Mouse (Mus musculus) left cerebral cortex, adult 18-20 months (tissue): ENCODE data around the gene Rbfox1. TPM values are rescaled to one million over a fixed set of nuclear protein-coding genes. Genes with fewer than 3 reads are reported as not detected.
A peak's percentile ranks its signal among the peaks of the same experiment; 100 is the strongest.

Experiments
- DNase-seq, 2 experiments: peaks; one replicate each; pipeline ENCODE4 v3.0.0; 2021 to 2022; ENCODE audit warnings: low spot score in 2 of 2, mixed read lengths in 1 of 2
- total RNA-seq, 2 experiments: library from RNA; stranded (reverse); gene quantifications; 2 replicates each; pipeline ENCODE4 v1.2.3; 2021

Rbfox1 gene
- total RNA-seq, 2 experiments from 2014 or later, result 309 to 311 TPM

- DNase-seq, result no peak
Measured at GRCm38 (mm10) chr16:6584700-6585099, 699.5 kb downstream of the Rbfox1 start.

DNA sequence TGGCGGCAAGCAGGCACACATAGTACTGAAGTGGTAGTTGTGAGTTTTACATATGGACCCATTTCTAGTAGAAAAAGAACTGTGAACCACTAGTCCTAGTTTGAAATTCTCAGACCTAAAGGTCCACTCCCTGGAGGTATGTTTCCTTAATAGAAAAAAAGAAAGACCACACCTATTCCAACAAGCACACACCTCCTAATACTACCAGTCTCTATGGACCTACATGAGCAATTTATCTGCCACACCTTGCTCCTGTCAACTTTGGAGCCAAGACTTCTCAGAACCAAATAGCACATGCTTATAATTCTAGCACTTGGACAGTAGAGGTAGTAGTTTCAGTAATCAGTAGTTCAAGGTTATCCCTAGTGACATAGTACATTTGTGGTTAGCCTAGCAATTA, 700.0 kb downstream of the Rbfox1 start:
- no peak for DNase-seq

DNA sequence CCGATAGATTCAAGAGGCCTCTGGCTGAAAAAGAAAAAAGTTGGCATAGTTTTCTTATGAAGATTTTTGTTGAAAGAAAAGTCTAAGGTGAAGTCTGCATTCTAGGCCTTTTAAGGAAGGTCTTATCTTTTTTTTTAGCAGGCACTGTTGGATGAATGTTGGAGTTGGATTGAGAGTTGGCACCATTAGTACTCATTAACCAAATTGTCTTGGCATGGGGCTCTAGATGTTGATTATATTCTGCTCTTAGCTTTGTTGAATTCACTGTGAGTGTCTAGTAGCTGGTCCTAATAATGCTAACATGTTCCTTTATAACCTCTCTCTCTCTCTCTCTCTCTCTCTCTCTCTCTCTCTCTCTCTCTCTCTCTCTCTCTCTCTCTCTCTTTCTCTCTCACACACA, 731.4 kb downstream of the Rbfox1 start:
- DNase-seq, result no peak

DNA sequence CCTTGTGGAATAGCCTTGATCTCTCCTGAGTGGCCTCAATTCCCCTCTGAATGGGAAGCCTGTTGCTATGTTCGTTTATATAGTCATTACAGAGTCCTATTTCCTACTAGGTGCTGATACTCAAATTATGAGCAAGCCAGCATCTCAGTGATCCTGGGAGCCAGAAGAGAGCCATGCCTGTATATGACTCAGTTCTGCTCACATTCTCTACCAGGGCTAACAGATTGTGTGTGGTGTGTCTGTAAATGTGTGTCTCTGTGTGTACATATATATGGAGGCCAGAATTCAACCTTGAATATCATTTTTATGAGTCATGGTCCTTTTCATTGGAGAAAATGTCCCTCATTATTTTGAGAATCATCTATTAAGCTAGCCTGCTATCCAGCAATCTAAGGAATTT, 755.2 kb downstream of the Rbfox1 start:
- no peak for DNase-seq

- no peak for DNase-seq
Measured at GRCm38 (mm10) chr16:6646941-6647340, 761.8 kb downstream of the Rbfox1 start.

DNA sequence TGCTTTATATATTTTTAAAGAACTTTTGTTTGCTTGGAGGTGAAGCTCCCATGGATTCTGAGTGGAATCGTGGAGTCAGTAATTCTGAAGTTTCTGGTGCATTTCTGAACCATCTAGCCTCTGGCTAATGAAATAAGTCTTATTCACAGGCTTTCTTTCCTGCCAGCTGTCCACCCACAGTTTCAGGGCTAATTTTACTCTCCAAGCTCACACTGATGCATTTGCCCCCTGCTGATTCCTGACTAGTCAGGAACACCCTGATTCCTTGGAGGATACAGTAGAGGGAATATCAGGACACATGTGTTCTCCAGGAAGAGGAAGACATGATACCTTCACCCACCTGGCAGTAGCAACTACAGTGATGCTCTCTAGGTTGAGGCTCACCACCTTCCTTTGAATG, 763.6 kb downstream of the Rbfox1 start:
- DNase-seq, result peak; percentile 12 to 40

- DNase-seq, result no peak
Measured at GRCm38 (mm10) chr16:6658594-6658993, 773.4 kb downstream of the Rbfox1 start.

GRCm38 (mm10) chr16:6686076-6686757, 801.1 kb downstream of the Rbfox1 start:
- no peak for DNase-seq

DNA sequence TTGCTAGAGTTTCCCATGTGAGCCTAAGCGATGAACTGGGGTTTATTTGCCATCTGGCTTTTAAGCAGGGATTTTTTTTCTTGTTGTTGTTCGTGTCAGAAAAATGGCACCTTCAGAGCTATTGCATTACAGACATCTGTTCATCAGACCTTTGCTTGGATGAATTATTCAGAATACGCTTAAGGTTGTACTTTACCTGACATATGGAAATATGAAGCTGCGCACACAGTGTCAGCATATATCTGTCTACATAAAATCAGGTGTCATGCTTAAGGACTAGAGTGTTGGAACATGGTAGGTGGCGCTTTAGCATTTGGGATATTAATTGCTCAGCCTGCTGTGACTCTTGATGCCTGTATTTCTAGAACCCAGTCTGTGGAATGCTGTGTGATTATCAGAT, 819.7 kb downstream of the Rbfox1 start:
- DNase-seq, result no peak

DNA sequence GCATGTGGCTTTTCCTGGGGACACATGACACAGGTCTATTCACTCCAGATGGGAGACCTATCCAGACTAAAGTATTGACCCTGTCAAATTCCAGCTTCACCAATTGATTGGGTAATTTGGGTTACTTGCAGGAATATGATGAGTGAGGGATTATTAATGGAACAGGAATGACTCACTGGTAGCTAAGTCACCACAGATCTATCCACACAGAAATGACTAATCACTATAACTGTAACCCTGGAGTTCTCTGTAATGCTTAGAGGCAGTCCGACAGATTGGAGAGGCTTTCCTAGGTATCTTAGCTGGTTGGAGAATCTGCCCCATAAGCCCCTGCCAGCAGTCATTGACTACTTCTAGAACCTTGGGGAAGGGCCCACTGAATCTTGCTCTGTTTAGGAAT, 827.2 kb downstream of the Rbfox1 start:
- no peak for DNase-seq

GRCm38 (mm10) chr16:6715245-6715644, 830.1 kb downstream of the Rbfox1 start:
- DNase-seq, result no peak

- no peak for DNase-seq
Measured at GRCm38 (mm10) chr16:6716214-6716911, 831.2 kb downstream of the Rbfox1 start.

DNA sequence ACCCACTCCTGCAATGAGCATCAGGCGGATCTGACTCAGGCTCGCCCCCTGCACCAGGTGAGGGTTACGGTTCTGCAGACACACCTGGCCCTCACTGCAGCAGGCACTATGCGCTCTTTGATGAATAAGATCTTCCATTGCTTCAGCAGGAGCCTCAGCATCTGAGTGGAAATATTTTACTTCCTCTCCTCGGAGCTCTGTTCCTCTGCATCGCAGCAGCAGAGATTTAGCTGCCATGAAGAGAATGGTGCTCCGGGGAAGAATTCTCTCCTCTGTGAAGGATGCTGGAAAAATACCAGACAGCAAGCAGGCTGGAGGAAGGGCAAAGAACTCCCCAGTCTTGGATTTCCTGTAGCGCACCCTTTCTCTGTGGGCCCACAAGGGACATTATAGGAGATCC, 833.9 kb downstream of the Rbfox1 start:
- no peak for DNase-seq

DNA sequence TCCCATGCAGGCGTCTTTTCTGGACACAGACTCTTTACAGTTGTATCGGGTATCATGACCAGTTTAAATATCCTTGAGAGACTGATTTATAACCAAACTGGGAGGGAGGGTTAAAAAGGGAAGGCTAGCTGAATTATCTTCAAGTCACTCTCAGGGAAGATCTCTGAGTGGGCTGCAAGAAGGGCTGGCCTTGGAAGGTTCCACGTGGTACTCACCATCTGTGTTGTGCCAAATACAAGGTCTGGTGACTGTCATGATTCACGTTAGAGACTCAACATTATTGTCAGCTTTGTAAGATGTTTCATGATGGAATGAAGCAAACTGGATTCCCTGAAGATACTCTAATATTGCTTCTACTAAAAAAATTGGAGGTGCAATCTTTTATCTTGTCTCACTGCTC, 847.5 kb downstream of the Rbfox1 start:
- no peak for DNase-seq

GRCm38 (mm10) chr16:6733427-6733826, 848.3 kb downstream of the Rbfox1 start:
- DNase-seq, result no peak

GRCm38 (mm10) chr16:6736566-6736965, 851.4 kb downstream of the Rbfox1 start:
- DNase-seq, result peak in 1 of 2 experiments; percentile 37

GRCm38 (mm10) chr16:6736998-6737397, 851.8 kb downstream of the Rbfox1 start:
- DNase-seq, result no peak

- peak in 1 of 2 experiments; percentile 21 for DNase-seq
Measured at GRCm38 (mm10) chr16:6746116-6746515, 861.0 kb downstream of the Rbfox1 start.

DNA sequence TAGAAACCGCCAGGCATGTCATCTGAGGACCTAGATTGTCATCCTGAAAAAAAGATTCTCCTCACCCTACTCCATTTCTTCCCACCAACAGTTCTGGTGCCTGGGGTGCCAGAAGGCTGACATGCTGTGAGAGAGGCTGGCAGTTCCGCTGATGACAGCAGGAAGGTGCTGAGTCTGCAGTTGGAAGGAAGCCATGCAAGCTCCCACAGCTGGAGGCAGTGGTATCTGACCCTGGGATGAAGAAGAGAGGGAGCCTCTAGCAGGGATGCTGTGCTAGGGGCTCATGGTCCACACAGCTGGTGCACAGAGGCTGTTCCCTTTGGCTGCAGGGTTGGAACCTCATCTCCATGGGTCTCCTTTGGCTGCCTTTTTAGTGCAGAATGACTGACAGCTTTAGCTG, 865.3 kb downstream of the Rbfox1 start:
- DNase-seq, result no peak

- peak in 1 of 2 experiments; percentile 14 for DNase-seq
Measured at GRCm38 (mm10) chr16:6754847-6755246, 869.7 kb downstream of the Rbfox1 start.

GRCm38 (mm10) chr16:6769495-6770237, 884.5 kb downstream of the Rbfox1 start:
- no peak for DNase-seq

DNA sequence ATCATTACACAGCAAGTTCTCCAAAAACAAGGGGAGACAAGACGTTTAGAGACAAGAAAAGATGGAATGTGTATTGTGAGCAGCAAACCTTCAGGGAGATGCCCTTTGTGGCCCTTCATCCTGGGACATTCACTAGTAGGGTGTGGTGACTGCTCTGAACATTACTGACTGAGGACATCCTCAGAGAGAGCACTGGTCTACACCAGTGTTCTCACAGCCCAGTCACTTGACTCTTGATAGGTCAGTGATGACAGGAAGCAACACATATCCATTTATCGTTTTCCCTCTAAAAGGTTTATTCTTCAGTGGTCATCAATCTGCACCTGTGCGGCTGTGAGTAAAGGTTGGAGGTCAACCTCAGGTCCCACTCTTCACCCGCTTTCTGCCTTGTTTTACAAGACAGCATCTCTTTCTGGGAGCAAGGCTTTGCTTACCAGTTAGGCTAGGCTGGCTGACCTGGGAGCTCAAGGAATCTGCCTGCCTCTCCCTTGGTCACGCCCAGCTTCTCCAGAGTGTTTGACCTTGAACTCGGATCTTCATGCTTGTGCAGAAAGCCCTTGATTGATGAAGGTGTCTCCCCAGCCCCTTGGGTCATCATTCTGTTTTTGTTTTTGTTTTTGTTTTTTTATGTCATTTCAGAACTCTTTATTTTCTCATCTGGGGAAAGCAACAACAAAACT, 892.5 kb downstream of the Rbfox1 start:
- DNase-seq, result no peak
